13 mouse cellular contexts compared by ENCODE assay signal in genomic region chr2:45356558-45357170, GRCm38 (mm10).
DNase-seq lines count a peak whose midpoint lies in the region; ATAC-seq and TF ChIP-seq lines count a peak whose summit lies in the region.
"Had no signal": no experiment of that assay in that cellular context is flagged by ENCODE, and none has a peak within 500 bp of the region (broad histone marks: within the 10 kb centered on the region; RNA-seq: fewer than 3 reads in every experiment).

No protein-coding gene starts in this region.

- no peaks in the 10 kb centered on the region for H3K9me3 ChIP-seq in hindbrain, embryonic 14.5 days (ENCODE audit: control insufficient read depth, low read length)
- H3K9me3 ChIP-seq in hindbrain, embryonic 16.5 days (ENCODE audit: control insufficient read depth, low read length): no peaks in the 10 kb centered on the region
- no peaks in the 10 kb centered on the region for H3K9me3 ChIP-seq in midbrain, embryonic 14.5 days (ENCODE audit: control insufficient read depth, low read length)
- H3K9me3 ChIP-seq in midbrain, embryonic 13.5 days: no peaks in the 10 kb centered on the region
- no peaks in the 10 kb centered on the region for H3K9me3 ChIP-seq in embryonic facial prominence, embryonic 13.5 days
- no peaks in the 10 kb centered on the region for H3K9me3 ChIP-seq in forebrain, postnatal 0 days (ENCODE audit: low read length)
- H3K9me3 ChIP-seq: embryonic facial prominence, embryonic 12.5 days had no signal

- 60% methylated on average over 8 of the region's 8 CpGs for WGBS in hindbrain, embryonic 14.5 days
- 68% methylated on average over 8 of the region's 8 CpGs for WGBS in hindbrain, embryonic 16.5 days
- WGBS in midbrain, embryonic 14.5 days: 75% methylated on average over 8 of the region's 8 CpGs
- WGBS in midbrain, embryonic 13.5 days: 74% methylated on average over 8 of the region's 8 CpGs
- 32% methylated on average over 8 of the region's 8 CpGs for WGBS in embryonic facial prominence, embryonic 13.5 days
- WGBS in forebrain, postnatal 0 days: 21% methylated on average over 8 of the region's 8 CpGs

- no peak overlapping the region for H3K4me3 ChIP-seq in hindbrain, embryonic 14.5 days (replicated peaks; ENCODE audit: low read length)
- H3K4me3 ChIP-seq in hindbrain, embryonic 16.5 days (ENCODE audit: low read length): no peak overlapping the region
- no peak overlapping the region for H3K4me3 ChIP-seq in midbrain, embryonic 14.5 days (replicated peaks; ENCODE audit: low read depth, low read length)
- no peak overlapping the region for H3K4me3 ChIP-seq in midbrain, embryonic 13.5 days (replicated peaks)
- H3K4me3 ChIP-seq in embryonic facial prominence, embryonic 13.5 days: no peak overlapping the region
- peak overlapping the region; percentile 6 for H3K4me3 ChIP-seq in forebrain, postnatal 0 days (ENCODE audit: low read depth, low read length)
- H3K4me3 ChIP-seq: embryonic facial prominence, embryonic 12.5 days had no signal

- no peak for TF ChIP-seq CTCF in forebrain, postnatal 0 days (IDR thresholded peaks at IDR 0.05; ENCODE audit: low read depth)

- H3K27me3 ChIP-seq in hindbrain, embryonic 14.5 days (ENCODE audit: control insufficient read depth, insufficient read depth, low read length): no peaks in the 10 kb centered on the region
- no peaks in the 10 kb centered on the region for H3K27me3 ChIP-seq in hindbrain, embryonic 16.5 days (replicated peaks; ENCODE audit: control insufficient read depth, insufficient read depth, low read length)
- H3K27me3 ChIP-seq in midbrain, embryonic 14.5 days (ENCODE audit: control insufficient read depth, insufficient read depth, low read length): no peaks in the 10 kb centered on the region
- H3K27me3 ChIP-seq in midbrain, embryonic 13.5 days: no peaks in the 10 kb centered on the region
- no peaks in the 10 kb centered on the region for H3K27me3 ChIP-seq in embryonic facial prominence, embryonic 13.5 days
- H3K27me3 ChIP-seq in forebrain, postnatal 0 days (ENCODE audit: insufficient read depth, low read length): no peaks in the 10 kb centered on the region
- H3K27me3 ChIP-seq: embryonic facial prominence, embryonic 12.5 days had no signal

- H3K4me2 ChIP-seq in hindbrain, embryonic 14.5 days (replicated peaks): no peak overlapping the region
- no peak overlapping the region for H3K4me2 ChIP-seq in hindbrain, embryonic 16.5 days (ENCODE audit: low read length)
- H3K4me2 ChIP-seq in midbrain, embryonic 14.5 days (ENCODE audit: low read length): no peak overlapping the region
- H3K4me2 ChIP-seq in midbrain, embryonic 13.5 days (replicated peaks): no peak overlapping the region
- H3K4me2 ChIP-seq in embryonic facial prominence, embryonic 13.5 days: peak overlapping the region; percentile 47
- H3K4me2 ChIP-seq in forebrain, postnatal 0 days (ENCODE audit: low read depth): peak overlapping the region; percentile 21

- H3K4me1 ChIP-seq in hindbrain, embryonic 14.5 days (replicated peaks; ENCODE audit: control insufficient read depth, insufficient read depth, low read length): no peaks in the 10 kb centered on the region
- no peaks in the 10 kb centered on the region for H3K4me1 ChIP-seq in hindbrain, embryonic 16.5 days (ENCODE audit: control insufficient read depth, insufficient read depth, low read depth, low read length)
- H3K4me1 ChIP-seq in midbrain, embryonic 14.5 days (ENCODE audit: control insufficient read depth, insufficient read depth, low read length): no peaks in the 10 kb centered on the region
- H3K4me1 ChIP-seq in midbrain, embryonic 13.5 days (replicated peaks): no peaks in the 10 kb centered on the region
- peaks cover 7% of the 10 kb centered on the region; the same call in 1 of the 2 replicates for H3K4me1 ChIP-seq in embryonic facial prominence, embryonic 13.5 days
- H3K4me1 ChIP-seq in forebrain, postnatal 0 days (ENCODE audit: insufficient read depth): no peaks in the 10 kb centered on the region

- H3K27ac ChIP-seq in hindbrain, embryonic 14.5 days: no peak overlapping the region
- no peak overlapping the region for H3K27ac ChIP-seq in hindbrain, embryonic 16.5 days (ENCODE audit: low read depth, low read length)
- no peak overlapping the region for H3K27ac ChIP-seq in midbrain, embryonic 14.5 days (replicated peaks; ENCODE audit: low read depth, low read length)
- no peak overlapping the region for H3K27ac ChIP-seq in midbrain, embryonic 13.5 days
- peak overlapping the region; percentile 24; the same call in 1 of the 2 replicates for H3K27ac ChIP-seq in embryonic facial prominence, embryonic 13.5 days
- no peak overlapping the region for H3K27ac ChIP-seq in forebrain, postnatal 0 days (ENCODE audit: low read depth, low read length)
- H3K27ac ChIP-seq: embryonic facial prominence, embryonic 12.5 days had no signal

- peak; percentile 30 for DNase-seq in hindbrain, embryonic 14.5 days (ENCODE audit: low spot score)
- DNase-seq in midbrain, embryonic 14.5 days: peak; percentile 22
- DNase-seq in forebrain, postnatal 0 days: peak; percentile 47
- DNase-seq in lung, adult 18-20 months: no peak
- no peak for DNase-seq in liver
- DNase-seq: adrenal gland, postnatal 36 days; kidney, adult 2 months; right cerebral cortex, postnatal 14 days; thymus, postnatal 14 days had no signal

- ATAC-seq in hindbrain, embryonic 14.5 days (ENCODE audit: low FRiP score): no peak
- ATAC-seq in hindbrain, embryonic 16.5 days: no peak
- no peak for ATAC-seq in midbrain, embryonic 14.5 days (ENCODE audit: low FRiP score, low TSS enrichment)
- ATAC-seq in midbrain, embryonic 13.5 days: no peak
- no peak for ATAC-seq in embryonic facial prominence, embryonic 13.5 days (ENCODE audit: insufficient number of reproducible peaks, insufficient read depth, low FRiP score, low TSS enrichment, low read depth)
- peak; percentile 63; the same call in 1 of the 2 replicates for ATAC-seq in forebrain, postnatal 0 days

- no peak overlapping the region for H3K9ac ChIP-seq in hindbrain, embryonic 14.5 days
- no peak overlapping the region for H3K9ac ChIP-seq in hindbrain, embryonic 16.5 days (ENCODE audit: low read depth, low read length)
- H3K9ac ChIP-seq in midbrain, embryonic 14.5 days (replicated peaks; ENCODE audit: low read length): no peak overlapping the region
- no peak overlapping the region for H3K9ac ChIP-seq in midbrain, embryonic 13.5 days (replicated peaks)
- H3K9ac ChIP-seq in embryonic facial prominence, embryonic 13.5 days: no peak overlapping the region
- no peak overlapping the region for H3K9ac ChIP-seq in forebrain, postnatal 0 days
- H3K9ac ChIP-seq: embryonic facial prominence, embryonic 12.5 days had no signal

- H3K36me3 ChIP-seq in hindbrain, embryonic 14.5 days (replicated peaks; ENCODE audit: control insufficient read depth, insufficient read depth): no peaks in the 10 kb centered on the region
- H3K36me3 ChIP-seq in hindbrain, embryonic 16.5 days (ENCODE audit: control insufficient read depth, insufficient read depth, low read length): no peaks in the 10 kb centered on the region
- H3K36me3 ChIP-seq in midbrain, embryonic 14.5 days (ENCODE audit: control insufficient read depth, insufficient read depth, low read length): no peaks in the 10 kb centered on the region
- H3K36me3 ChIP-seq in midbrain, embryonic 13.5 days: no peaks in the 10 kb centered on the region
- no peaks in the 10 kb centered on the region for H3K36me3 ChIP-seq in embryonic facial prominence, embryonic 13.5 days
- H3K36me3 ChIP-seq in forebrain, postnatal 0 days (ENCODE audit: insufficient read depth): no peaks in the 10 kb centered on the region
- H3K36me3 ChIP-seq: embryonic facial prominence, embryonic 12.5 days had no signal

Comparison
In these comparisons a context has a peak if more than half of its experiments do, and no peak if none do; other contexts are left out.
1. DNase-seq: peak in hindbrain, embryonic 14.5 days (single experiment), midbrain, embryonic 14.5 days (single experiment) and forebrain, postnatal 0 days (single experiment); none in lung, adult 18-20 months (0 of 2) and liver (single experiment).
2. H3K4me2 ChIP-seq: peak in embryonic facial prominence, embryonic 13.5 days (single experiment) and forebrain, postnatal 0 days (single experiment); none in hindbrain, embryonic 14.5 days (single experiment), hindbrain, embryonic 16.5 days (single experiment), midbrain, embryonic 14.5 days (single experiment) and midbrain, embryonic 13.5 days (single experiment).